Mouse (Mus musculus) cerebellum, postnatal 25 days (tissue): ENCODE results near the gene Hjurp.

ENCODE experiments used
- DNase-seq, 2 experiments: peaks; one replicate each; pipeline ENCODE4 v3.0.0; 2021; ENCODE audit warnings: mixed read lengths in 2 of 2

Hjurp gene

DNA sequence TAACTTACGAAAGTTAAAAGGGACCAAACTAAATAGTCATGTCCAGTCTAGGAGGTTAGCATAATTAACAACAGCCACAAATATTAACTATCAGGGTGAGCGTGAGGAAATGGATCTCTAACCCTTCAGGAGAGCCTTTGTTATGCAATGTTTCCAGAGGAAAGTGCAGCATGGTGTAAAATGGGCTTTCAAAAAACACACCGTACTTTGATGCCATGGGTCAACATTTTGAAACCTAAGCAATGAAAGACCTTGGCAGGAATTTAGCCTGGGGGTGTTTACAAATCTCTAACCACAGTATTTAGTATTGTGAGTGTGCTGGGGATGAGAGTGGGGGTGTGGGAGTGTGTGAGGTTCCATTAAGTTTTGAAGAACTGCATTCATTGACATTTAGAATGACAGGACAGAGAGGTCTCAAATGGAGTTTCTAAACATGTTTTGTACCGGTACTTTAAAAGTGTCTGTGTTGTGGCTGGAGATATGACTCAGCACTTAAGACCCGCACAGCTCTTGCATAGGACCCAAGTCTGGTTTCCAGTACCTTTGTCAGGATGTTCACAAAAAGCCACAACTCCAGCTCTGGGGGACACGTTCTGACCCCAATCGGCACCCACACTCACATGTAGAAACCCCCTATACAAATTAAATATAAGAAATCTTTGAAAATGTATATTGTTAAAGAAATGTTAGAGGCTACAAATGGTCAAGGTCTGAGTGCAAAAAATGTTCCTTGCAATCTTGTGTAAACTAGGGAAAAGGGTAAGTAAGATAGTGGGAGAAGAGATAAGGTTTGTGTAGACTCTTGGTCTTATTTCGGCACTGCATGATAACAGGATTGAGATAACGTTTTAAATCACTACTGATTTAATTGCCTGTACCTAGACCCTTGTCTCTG is 1.9 kb upstream of the Hjurp start:
- no peak for DNase-seq

- peak in 1 of 2 experiments; percentile 17 for DNase-seq
Measured at GRCm38 (mm10) chr1:88277818-88278511, 532 bp upstream of the Hjurp start.

DNA sequence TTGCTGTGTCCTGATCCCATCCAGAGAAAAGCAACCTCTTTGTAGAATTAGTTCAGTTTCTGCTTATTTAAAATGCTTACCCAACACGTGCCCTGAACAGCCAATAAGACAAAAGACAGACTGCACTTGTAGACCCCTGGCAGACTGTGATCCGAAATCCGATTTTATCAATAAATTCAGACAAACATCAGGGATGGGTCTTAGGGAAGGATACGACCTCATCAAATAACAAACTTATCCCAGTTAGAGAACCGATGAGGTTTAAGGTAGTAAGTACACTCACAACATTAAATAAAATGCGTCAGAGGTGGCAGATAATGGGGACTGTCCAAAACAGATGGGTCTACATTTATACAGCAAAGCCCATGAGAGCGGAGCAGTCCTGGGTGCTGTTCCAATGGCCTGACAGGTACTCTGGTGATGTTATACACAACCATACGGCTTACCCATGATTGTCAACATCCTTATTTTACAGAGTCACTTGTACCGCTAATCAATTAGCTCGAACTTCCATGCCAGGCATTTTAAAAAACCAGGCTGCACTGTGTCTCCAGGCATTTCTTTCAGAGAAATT is 822 bp downstream of the Hjurp start:
- no peak for DNase-seq

DNA sequence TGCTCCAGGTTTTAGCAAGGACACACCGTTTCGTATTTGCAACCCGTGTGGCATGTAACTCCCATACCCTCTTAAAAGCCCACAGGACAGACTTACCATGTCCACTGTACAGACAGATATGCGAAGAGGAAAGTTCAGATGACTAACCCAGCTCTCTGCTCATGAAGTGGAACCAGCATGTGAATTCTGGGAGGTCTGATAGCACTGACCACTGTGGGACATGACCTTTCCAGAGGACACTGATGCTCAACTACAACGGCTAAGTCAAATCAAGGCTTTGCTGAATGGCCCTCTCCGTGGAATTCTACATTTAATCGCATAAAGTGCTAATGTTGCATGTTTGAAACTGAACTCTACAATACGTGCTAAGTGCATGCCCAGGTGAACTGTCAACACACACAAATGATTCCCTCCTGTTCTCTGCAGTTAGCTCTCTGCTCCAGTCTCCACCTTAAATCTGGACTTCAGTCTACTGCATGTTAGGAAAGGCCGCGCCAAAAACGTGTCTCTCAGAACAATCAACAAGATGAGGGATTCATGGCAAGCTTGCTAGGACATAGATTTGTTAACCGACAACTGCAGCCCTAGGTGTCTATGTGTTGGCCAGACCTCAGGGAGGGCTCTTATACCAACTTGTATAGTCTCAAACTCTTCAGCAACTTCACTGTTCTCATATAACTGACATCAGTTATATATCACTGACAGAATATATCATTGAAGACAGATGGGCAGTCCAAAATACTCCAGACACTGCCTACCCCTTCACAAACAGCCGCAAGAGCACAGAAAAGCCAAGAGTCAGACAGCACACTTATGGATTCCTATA is 1.5 kb downstream of the Hjurp start:
- peak in 1 of 2 experiments; percentile 17 for DNase-seq

DNA sequence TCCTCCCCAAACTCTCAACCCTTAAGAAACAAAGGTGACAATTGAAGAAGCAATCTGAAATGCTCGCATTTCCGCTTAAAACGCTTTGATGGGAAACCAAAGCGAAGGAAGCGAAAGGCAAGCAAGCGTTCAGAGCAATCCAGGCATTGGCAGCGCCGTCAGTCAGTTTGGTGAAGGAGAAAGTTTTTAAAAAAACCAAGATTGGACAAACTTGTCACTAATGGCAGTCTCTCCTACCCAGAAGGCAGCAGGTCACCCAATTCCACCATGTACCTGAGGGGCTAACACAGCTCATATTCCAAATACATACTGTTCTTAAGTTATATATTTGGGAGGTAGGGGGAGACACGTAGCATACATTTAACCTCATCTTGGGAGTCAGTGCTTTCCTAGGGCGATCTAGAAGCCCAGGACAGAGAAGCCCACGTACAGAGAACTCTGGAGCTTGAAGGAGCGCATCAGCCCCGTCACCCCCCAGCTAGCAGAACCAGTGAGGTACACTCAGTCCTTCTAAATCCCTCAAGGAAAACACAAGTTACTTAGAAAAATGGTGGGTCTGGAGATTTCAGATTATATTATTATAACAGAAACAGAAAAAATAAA is 2.3 kb downstream of the Hjurp start:
- DNase-seq: no peak

- DNase-seq: peak; percentile 28 to 64
Measured at GRCm38 (mm10) chr1:88274371-88275077, 2.9 kb downstream of the Hjurp start.

GRCm38 (mm10) chr1:88273832-88274231 is 3.6 kb downstream of the Hjurp start:
- peak in 1 of 2 experiments; percentile 12 for DNase-seq

- DNase-seq: peak in 1 of 2 experiments; percentile 9
Measured at GRCm38 (mm10) chr1:88273326-88273725, 4.1 kb downstream of the Hjurp start.

DNA sequence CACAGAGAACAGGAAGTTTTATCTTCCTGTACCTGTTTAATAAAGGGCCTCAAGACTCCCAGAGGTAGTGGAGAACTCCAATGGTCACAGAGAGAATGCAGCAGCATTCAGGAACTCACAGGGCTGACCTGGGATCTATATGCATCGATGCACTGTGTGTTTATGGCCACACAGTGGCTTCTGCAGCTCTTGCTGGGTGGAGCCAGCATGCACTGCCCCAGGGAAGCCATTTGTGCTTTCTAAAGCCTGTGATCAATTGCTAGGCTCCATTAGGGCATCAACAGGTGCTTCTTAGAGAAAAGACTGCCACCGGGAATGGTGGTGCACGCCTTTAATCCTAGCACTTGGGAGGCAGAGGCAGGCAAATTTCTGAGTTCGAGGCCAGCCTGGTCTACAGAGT is 4.6 kb downstream of the Hjurp start:
- peak in 1 of 2 experiments; percentile 13 for DNase-seq

DNA sequence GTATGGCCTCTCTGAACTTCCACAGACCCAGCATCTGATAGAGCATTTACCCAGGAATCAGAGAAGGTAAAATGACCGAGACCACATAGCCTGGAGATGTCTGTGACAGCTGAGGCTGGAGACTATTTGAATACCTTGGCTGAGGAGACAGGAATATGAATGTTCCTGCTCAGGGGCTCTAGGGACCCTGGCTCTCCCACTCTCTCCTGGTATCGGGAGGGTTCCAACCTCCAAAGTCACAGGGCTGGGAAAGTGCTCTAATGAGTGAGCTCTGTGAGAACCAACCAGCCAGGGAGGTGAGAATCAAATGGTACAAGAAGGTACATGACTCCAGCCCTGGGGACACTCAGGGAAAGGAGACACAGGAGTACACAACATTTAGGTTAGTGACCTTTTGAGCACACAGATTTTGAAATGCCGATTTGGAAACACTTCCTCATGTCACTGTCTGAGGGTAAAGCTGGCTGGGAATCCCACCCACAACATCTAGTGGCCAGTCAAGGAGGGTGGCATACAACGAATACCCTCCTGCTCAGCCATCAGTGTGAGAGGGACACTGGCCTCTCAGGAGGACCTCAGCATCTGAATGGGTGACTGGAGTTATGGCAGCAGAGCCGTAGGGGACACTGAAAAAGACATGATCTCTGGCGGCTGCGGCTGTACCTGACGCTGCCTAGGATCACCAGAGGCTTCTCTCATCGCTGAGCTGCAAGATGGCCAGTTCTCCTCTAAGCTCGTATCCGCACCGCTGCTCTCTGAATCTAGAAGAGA is 7.7 kb downstream of the Hjurp start:
- no peak for DNase-seq

DNA sequence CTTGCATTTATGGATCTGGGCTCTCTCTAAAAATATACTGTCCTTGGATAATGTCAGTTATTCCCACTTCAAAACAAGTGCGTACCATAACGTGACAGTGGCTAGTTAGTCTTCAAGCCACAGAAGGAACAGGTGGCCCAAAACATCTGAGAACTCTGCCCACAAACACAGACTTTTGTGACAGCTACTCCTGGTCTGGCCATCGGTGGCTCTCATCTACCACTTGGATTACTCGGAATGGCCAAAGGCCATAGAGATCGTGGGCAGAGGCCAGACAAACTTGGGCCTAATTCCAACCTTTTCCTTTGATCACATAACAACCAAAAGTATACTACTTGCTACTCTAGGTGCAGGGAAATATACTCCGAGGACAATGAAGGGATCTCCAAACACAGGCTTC is 9.4 kb downstream of the Hjurp start:
- DNase-seq: no peak

- DNase-seq: no peak
Measured at GRCm38 (mm10) chr1:88267489-88267888, 9.9 kb downstream of the Hjurp start.

- DNase-seq: no peak
Measured at GRCm38 (mm10) chr1:88266123-88266522, 11.3 kb downstream of the Hjurp start.

DNA sequence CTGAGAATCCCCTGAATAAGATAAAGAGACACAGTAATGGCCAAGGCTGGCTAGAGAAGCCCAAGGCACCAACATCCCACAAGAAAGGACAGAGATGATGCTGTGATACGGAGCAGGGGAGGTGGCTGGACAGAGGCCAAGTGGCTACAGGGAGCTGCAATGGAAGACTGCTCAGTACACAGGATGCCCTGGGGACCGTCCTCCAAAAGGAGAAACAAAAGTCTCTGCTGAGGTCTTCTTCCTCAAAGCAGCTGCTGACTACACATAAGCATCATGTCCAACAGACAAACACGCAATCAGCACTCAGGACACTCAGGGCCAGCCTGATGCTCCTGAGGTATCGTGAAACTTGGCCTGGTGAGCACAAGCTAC is 12.6 kb downstream of the Hjurp start:
- DNase-seq: peak in 1 of 2 experiments; percentile 50

DNA sequence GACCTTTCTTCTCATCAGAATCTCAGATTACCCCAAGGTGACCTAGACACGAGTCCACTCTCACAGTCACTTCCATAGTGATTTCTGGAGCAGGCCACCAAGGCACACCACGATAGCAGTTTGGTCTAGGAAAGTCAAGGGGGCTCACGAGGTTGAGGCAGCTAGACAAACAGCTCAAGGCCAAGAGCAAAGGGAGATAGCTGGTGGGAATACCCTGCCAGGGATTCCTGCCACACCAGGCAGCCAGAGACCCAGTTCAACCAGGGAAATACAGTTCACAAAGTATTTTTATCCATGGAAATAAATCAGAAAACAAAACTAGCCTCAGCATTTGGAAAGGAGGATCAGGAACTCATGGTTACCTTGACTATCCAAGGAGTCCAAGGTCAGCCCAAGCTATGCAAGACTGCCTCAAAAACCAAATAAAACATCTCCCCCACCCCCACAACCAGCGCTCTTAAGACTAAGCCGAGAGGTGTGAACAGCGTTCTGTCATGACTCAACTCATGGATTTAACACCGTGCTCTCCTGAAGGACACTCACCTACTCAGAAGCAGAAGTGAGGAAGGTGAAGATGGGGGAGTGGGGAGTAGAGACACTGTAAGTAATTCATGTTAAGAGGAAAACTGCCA is 13.1 kb downstream of the Hjurp start:
- no peak for DNase-seq

- no peak for DNase-seq
Measured at GRCm38 (mm10) chr1:88263778-88264177, 13.7 kb downstream of the Hjurp start.

DNA sequence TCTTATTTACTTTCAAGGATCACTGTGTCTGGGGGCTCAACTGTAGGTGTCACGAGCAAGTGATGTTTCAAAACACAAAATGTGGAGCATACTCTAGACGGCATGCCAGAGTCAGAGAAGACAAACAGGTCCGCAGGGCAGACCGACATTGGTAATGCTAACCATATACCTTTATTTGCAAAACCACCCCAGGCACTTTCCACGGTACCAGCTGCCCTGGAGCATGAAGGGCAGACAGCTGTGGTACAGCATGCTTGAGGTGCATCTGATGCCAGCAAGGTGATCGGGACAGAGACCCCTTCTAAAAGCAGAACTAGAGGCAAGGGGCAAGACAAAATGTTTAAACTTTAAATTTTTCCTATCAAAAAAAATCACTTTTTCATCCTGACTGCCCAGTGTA is 14.5 kb downstream of the Hjurp start:
- no peak for DNase-seq

DNA sequence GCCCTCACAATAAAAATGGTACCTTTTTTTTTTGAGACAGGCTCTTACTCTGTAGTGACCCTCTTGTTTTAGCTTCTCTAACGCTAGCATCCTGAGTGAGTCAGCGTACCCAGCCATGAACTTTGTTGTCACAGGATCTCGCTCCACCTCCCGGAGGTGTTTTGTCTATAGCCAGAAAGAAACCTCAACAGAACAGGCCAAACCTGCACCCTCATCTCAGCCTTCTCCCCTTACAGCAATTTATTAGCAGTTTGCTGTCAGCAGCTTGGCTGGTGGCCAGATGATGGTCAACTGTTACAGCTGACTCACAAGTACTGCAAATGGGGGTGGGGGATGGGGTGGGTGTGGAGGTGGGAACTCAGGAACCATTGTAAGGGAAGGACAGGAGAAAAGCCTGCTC is 15.2 kb downstream of the Hjurp start:
- DNase-seq: peak in 1 of 2 experiments; percentile 57

- no peak for DNase-seq
Measured at GRCm38 (mm10) chr1:88261706-88262105, 15.7 kb downstream of the Hjurp start.

GRCm38 (mm10) chr1:88260604-88261377 is 16.6 kb downstream of the Hjurp start:
- no peak for DNase-seq
